Mouse (Mus musculus) hindbrain, embryonic 11.5 days (tissue): ENCODE data around the gene Vmn1r62. TPM values are rescaled to one million over a fixed set of nuclear protein-coding genes. Genes with fewer than 3 reads are reported as not detected.
"Not testable (repeated sequence)": the region's sequence is repeated elsewhere in the genome, so short reads cannot be mapped to it uniquely, and the experiment has no call there.

Source experiments
- ATAC-seq: fragments of 200-750 bp; cut with Nextera tagmentation; 2 replicates; pipeline ENCODE4 v1.8.0; 2017; ENCODE audit warnings: mild to moderate bottlenecking, moderate TSS enrichment, moderate library complexity; ENCODE audit not compliant: low FRiP score
- DNase-seq: peaks from one replicate; pipeline ENCODE4 v3.0.0-alpha.2; 2015; ENCODE audit warnings: low spot score
- H3K27ac ChIP-seq: fragments of 300-500 bp; sonication (generic); 2 replicates; pipeline ENCODE4 v1.5.1; 2014; ENCODE audit warnings: mild to moderate bottlenecking, low read depth, low read length
- H3K27me3 ChIP-seq: fragments of 300-500 bp; sonication (generic); 2 replicates; pipeline ENCODE4 v1.6.1; 2014; ENCODE audit warnings: mild to moderate bottlenecking, low read length, moderate library complexity, mixed read lengths; ENCODE audit not compliant: control insufficient read depth, insufficient read depth
- H3K36me3 ChIP-seq: fragments of 300-500 bp; sonication (generic); 2 replicates; pipeline ENCODE4 v1.6.1; 2014; ENCODE audit warnings: mild to moderate bottlenecking, low read length, moderate library complexity, mixed read lengths; ENCODE audit not compliant: control insufficient read depth, insufficient read depth
- H3K4me1 ChIP-seq: fragments of 300-500 bp; sonication (generic); replicated peaks from 2 replicates; pipeline ENCODE4 v1.6.1; 2014; ENCODE audit warnings: low read length, mixed read lengths; ENCODE audit not compliant: control insufficient read depth, insufficient read depth
- H3K4me2 ChIP-seq: fragments of 300-500 bp; sonication (generic); replicated peaks from 2 replicates; pipeline ENCODE4 v1.6.1; 2014; ENCODE audit warnings: mild to moderate bottlenecking, low read depth, low read length
- H3K4me3 ChIP-seq: fragments of 300-500 bp; sonication (generic); 2 replicates; pipeline ENCODE4 v1.5.1; 2014; ENCODE audit warnings: low read depth, low read length
- H3K9ac ChIP-seq: fragments of 300-500 bp; sonication (generic); 2 replicates; pipeline ENCODE4 v1.6.1; 2014; ENCODE audit warnings: low read depth, low read length
- H3K9me3 ChIP-seq: fragments of 300-500 bp; sonication (generic); 2 replicates; pipeline ENCODE4 v1.6.1; 2016; ENCODE audit warnings: low read length; ENCODE audit not compliant: control insufficient read depth
- WGBS: fragments of 180-500 bp; shearing (Covaris S2); extraction: QIAGEN DNeasy Blood & Tissue Kit; methylation state at CpG from one replicate; pipeline ENCODE4 v1.1.7; 2014; 5-methylcytosine and 5-hydroxymethylcytosine counted together
- polyA plus RNA-seq: library from polyadenylated mRNA; unstranded; fragments of >200 nt; fragmentation: Nextera tagmentation; extraction: Ambion mirVana; gene quantifications from 2 replicates; pipeline ENCODE4 v1.2.1, GENCODE M21; 2014

The Vmn1r62 gene
- not detected in 2 replicates for polyA plus RNA-seq

GRCm38 (mm10) chr7:5673331-5673730 lies at the start of gene Vmn1r62:
Gene Vmn1r62, plus strand, starts transcription at chr7:5673631.
- H3K4me1 ChIP-seq, H3K9me3 ChIP-seq, H3K27me3 ChIP-seq, ATAC-seq, H3K9ac ChIP-seq, H3K4me3 ChIP-seq, H3K36me3 ChIP-seq, H3K4me2 ChIP-seq, H3K27ac ChIP-seq, DNase-seq: not testable (repeated sequence)
- WGBS = no CpG with 5 or more reads among the region's 1 CpGs

Other genes starting within 250 kb of the Vmn1r62 start
- gene Vmn1r59, start 216.9 kb upstream of the Vmn1r62 start, polyA plus RNA-seq = not detected in 2 replicates
- gene Vmn2r28, start 179.7 kb upstream of the Vmn1r62 start, polyA plus RNA-seq = not detected in 2 replicates
- not detected in 2 replicates for gene Vmn1r60, start 126.3 kb upstream of the Vmn1r62 start, polyA plus RNA-seq
- gene Vmn1r61, start 60.3 kb upstream of the Vmn1r62 start, polyA plus RNA-seq = not detected in 2 replicates
- not detected in 2 replicates for gene Vmn1r63, start 131.8 kb downstream of the Vmn1r62 start, polyA plus RNA-seq
- gene Vmn1r64, start 210.9 kb downstream of the Vmn1r62 start, polyA plus RNA-seq = not detected in 2 replicates